Mouse (Mus musculus) embryonic stem cell, embryonic (primary cell): Measurements from ENCODE around the gene Csrnp3.

Experiments
- CTCF ChIA-PET, 4 experiments: fragments of 300-600 bp in 2 of 4; fragments of 350-600 bp in 2 of 4; sonication (Branson Sonifier 250); formaldehyde crosslinking; loops; one replicate each; lab custom pipeline; 2022; ENCODE audit warnings: inconsistent platforms in 2 of 4; lab: Charles Lee
- POLR2A ChIA-PET, 4 experiments: fragments of 300-600 bp in 2 of 4; fragments of 350-600 bp in 2 of 4; sonication (Branson Sonifier 250); formaldehyde crosslinking; loops; one replicate each; lab custom pipeline; 2022; ENCODE audit warnings: antibody characterized with exemption in 4 of 4, inconsistent platforms in 1 of 4; lab: Charles Lee

Csrnp3 gene

GRCm38 (mm10) chr2:65845551-65845950 is at the start of gene Csrnp3:
Gene Csrnp3 (plus strand): TSS chr2:65845767.
- POLR2A ChIA-PET: interaction anchor here in 3 of 4 experiments (0.6 to 0.9 kb wide), 5 partner anchors 10 to 206 kb away, joined by 3 to 4 read pairs (median 3); no protein-coding TSS in a partner anchor
- CTCF ChIA-PET: interaction anchor here in 1 of 4 experiments (1.1 kb wide), 1 partner anchor 9 kb away, joined by 3 read pairs; no protein-coding TSS in a partner anchor

- ChIA-PET POLR2A (no interaction called here), CTCF (interaction anchor here in 1 of 4 experiments (0.6 kb wide), 1 partner anchor 1322 kb away, joined by 5 read pairs; no protein-coding TSS in a partner anchor)
Observed at GRCm38 (mm10) chr2:65801054-65801709, 44.4 kb upstream of the Csrnp3 start.

- ChIA-PET POLR2A (no interaction called here), CTCF (no interaction called here)
Observed at GRCm38 (mm10) chr2:65806556-65806955, 39.0 kb upstream of the Csrnp3 start.

GRCm38 (mm10) chr2:65811203-65811602 is 34.4 kb upstream of the Csrnp3 start:
- CTCF ChIA-PET: interaction anchor here in 1 of 4 experiments (0.5 kb wide), 1 partner anchor 9 kb away, joined by 3 read pairs; no protein-coding TSS in a partner anchor
- POLR2A ChIA-PET: interaction anchor here in 1 of 4 experiments (0.5 kb wide), 1 partner anchor 1119 kb away, joined by 3 read pairs; no protein-coding TSS in a partner anchor

GRCm38 (mm10) chr2:65818080-65818796 is 27.3 kb upstream of the Csrnp3 start:
- POLR2A ChIA-PET: no interaction called here

GRCm38 (mm10) chr2:65820114-65820769 is 25.3 kb upstream of the Csrnp3 start:
- ChIA-PET POLR2A (interaction anchor here in 1 of 4 experiments (1.7 kb wide), 1 partner anchor 22 kb away, joined by 5 read pairs; no protein-coding TSS in a partner anchor), CTCF (interaction anchor here in 1 of 4 experiments (0.6 kb wide), 1 partner anchor 9 kb away, joined by 3 read pairs; no protein-coding TSS in a partner anchor)

More at GRCm38 (mm10) chr2:65818080-65818796, 27.3 kb upstream of the Csrnp3 start:
- CTCF ChIA-PET: no interaction called here

GRCm38 (mm10) chr2:65826314-65826713 is 19.3 kb upstream of the Csrnp3 start:
- POLR2A ChIA-PET: interaction anchor here in 1 of 4 experiments (0.7 kb wide), 1 partner anchor 390 kb away, joined by 3 read pairs; no protein-coding TSS in a partner anchor

GRCm38 (mm10) chr2:65826801-65827200 is 18.8 kb upstream of the Csrnp3 start:
- POLR2A ChIA-PET: interaction anchor here in 1 of 4 experiments (0.7 kb wide), 1 partner anchor 390 kb away, joined by 3 read pairs; no protein-coding TSS in a partner anchor

More at GRCm38 (mm10) chr2:65826314-65826713, 19.3 kb upstream of the Csrnp3 start:
- CTCF ChIA-PET: interaction anchor here in 1 of 4 experiments (0.5 kb wide), 1 partner anchor 877 kb away, joined by 5 read pairs; no protein-coding TSS in a partner anchor

GRCm38 (mm10) chr2:65828699-65829098 is 16.9 kb upstream of the Csrnp3 start:
- POLR2A ChIA-PET: no interaction called here
- CTCF ChIA-PET: no interaction called here

More at GRCm38 (mm10) chr2:65826801-65827200, 18.8 kb upstream of the Csrnp3 start:
- CTCF ChIA-PET: interaction anchor here in 1 of 4 experiments (0.5 kb wide), 1 partner anchor 215 kb away, joined by 3 read pairs; no protein-coding TSS in a partner anchor

- POLR2A ChIA-PET: interaction anchor here in 2 of 4 experiments (0.7 to 1.5 kb wide), 3 partner anchors 9 to 101 kb away, joined by 3 to 5 read pairs (median 3); partner anchors contain the start of gene Csrnp3 (in 1 of the 2)
- CTCF ChIA-PET: no interaction called here
Observed at GRCm38 (mm10) chr2:65832738-65833395, 12.7 kb upstream of the Csrnp3 start.

GRCm38 (mm10) chr2:65833421-65833820 is 12.1 kb upstream of the Csrnp3 start:
- POLR2A ChIA-PET: interaction anchor here in 2 of 4 experiments (0.7 kb wide), 2 partner anchors 12 to 101 kb away, joined by 3 read pairs; partner anchors contain the start of gene Csrnp3 (in 1 of the 2)
- CTCF ChIA-PET: no interaction called here

- CTCF ChIA-PET: no interaction called here
- POLR2A ChIA-PET: interaction anchor here in 2 of 4 experiments (0.7 to 1.8 kb wide), 4 partner anchors 9 to 349 kb away, joined by 4 to 5 read pairs (median 5); no protein-coding TSS in a partner anchor
Observed at GRCm38 (mm10) chr2:65841606-65842005, 4.0 kb upstream of the Csrnp3 start.

GRCm38 (mm10) chr2:65842356-65842755 is 3.2 kb upstream of the Csrnp3 start:
- CTCF ChIA-PET: interaction anchor here in 2 of 4 experiments (0.6 to 0.7 kb wide), 2 partner anchors 11 to 56 kb away, joined by 3 to 6 read pairs; no protein-coding TSS in a partner anchor
- POLR2A ChIA-PET: interaction anchor here in 2 of 4 experiments (0.7 to 1.8 kb wide), 10 partner anchors 9 to 1644 kb away, joined by 3 to 9 read pairs (median 4); no protein-coding TSS in a partner anchor

- POLR2A ChIA-PET: interaction anchor here in 2 of 4 experiments (0.6 to 0.9 kb wide), 5 partner anchors 9 to 608 kb away, joined by 3 to 5 read pairs (median 3); no protein-coding TSS in a partner anchor
- CTCF ChIA-PET: no interaction called here
Observed at GRCm38 (mm10) chr2:65846000-65846755, 611 bp downstream of the Csrnp3 start.

- POLR2A ChIA-PET: interaction anchor here in 2 of 4 experiments (0.5 to 1.0 kb wide), 3 partner anchors 9 to 542 kb away, joined by 3 to 4 read pairs (median 3); no protein-coding TSS in a partner anchor
- CTCF ChIA-PET: interaction anchor here in 1 of 4 experiments (0.6 kb wide), 1 partner anchor 180 kb away, joined by 3 read pairs; no protein-coding TSS in a partner anchor
Observed at GRCm38 (mm10) chr2:65847463-65848110, 2.0 kb downstream of the Csrnp3 start.

- ChIA-PET POLR2A (interaction anchor here in 1 of 4 experiments (1.0 to 2.5 kb wide), 2 partner anchors 15 to 62 kb away, joined by 3 to 8 read pairs; no protein-coding TSS in a partner anchor), CTCF (no interaction called here)
Observed at GRCm38 (mm10) chr2:65848706-65849105, 3.1 kb downstream of the Csrnp3 start.
